Mouse (Mus musculus): ENCODE measurements around the gene Nsa2. TPM values are rescaled to one million over a fixed set of nuclear protein-coding genes. Genes with fewer than 3 reads are reported as not detected.

Nsa2 gene
- polyA plus RNA-seq, 1 experiment, result 31.1 TPM

DNA sequence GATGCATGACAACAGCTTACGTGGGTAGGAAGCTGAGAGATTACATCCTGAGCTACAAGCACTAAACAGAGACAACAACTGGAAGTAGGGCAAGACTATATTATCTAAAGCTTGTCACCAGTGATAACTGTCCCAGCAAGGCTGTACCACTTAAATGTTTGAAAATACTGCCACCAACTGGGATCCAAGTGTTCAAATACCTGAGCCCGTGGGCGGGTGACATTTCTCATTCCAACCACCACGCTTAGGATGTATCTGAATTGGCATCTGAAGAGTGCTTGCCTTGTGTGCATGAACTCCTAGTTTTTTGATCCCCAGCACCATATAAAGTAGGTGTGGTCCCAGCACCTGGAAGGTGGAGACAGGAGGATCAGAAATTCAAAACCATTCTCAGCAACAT lies 42.0 kb downstream of the Nsa2 start:
- 64% methylated on average over 4 of the region's 4 CpGs for WGBS
- no peak for DNase-seq (ENCODE audit: low read depth, low spot score)

- WGBS, result 81% methylated on average over 3 of the region's 3 CpGs
- no peak for DNase-seq (ENCODE audit: low read depth, low spot score)
These were observed 49.6 kb downstream of the Nsa2 start for GRCm38 (mm10) chr13:97088183-97088582.

GRCm38 (mm10) chr13:97087421-97087820 lies 50.3 kb downstream of the Nsa2 start:
- no peak for DNase-seq (ENCODE audit: low read depth, low spot score)
- 94% methylated on average over 6 of the region's 6 CpGs for WGBS

DNA sequence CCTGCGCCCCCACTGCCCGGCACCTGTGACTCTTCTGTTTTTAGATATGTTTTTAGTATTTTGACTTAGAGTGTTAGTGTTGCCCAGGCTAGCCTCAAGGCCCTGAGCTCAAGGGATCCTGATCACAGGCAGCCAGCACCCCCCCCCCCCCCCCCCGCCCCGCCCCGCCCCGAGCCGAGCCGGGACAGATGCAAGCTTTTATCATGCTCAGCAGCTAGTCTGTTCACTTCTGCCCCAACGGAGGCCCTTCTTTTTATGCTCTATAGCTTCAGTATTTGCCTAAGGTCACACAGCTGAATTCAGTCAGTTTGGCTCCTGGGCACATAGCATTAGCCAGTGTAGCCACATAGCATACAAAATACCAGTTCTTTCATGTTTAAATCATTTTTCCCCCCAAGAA lies 51.4 kb downstream of the Nsa2 start:
- DNase-seq (ENCODE audit: low read depth, low spot score), result no peak
- 50% methylated on average over 9 of the region's 9 CpGs for WGBS

- WGBS, result 72% methylated on average over 7 of the region's 7 CpGs
- DNase-seq (ENCODE audit: low read depth, low spot score), result no peak
These were observed 55.3 kb downstream of the Nsa2 start for GRCm38 (mm10) chr13:97082432-97082831.

DNA sequence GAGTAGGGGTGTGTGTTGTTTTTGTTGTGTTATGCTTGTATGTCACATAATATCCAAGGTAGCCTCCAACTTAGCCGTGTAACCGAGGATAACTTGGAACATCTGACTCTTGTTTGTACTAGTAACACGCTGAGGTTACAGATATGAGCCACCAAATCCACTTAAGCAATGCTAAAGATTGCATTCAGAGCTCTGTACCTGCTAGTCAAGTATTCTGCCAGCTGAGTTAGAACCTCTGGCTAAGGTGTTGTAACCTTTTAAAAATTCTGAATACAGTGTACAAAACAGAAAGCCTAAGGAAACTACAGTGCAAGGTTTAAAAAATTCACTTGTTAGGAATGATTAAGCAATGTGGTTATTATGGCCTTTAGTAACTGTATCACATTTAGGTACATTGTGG lies 57.1 kb downstream of the Nsa2 start:
- no peak for DNase-seq (ENCODE audit: low read depth, low spot score)
- WGBS, result 83% methylated on average over 3 of the region's 3 CpGs

DNA sequence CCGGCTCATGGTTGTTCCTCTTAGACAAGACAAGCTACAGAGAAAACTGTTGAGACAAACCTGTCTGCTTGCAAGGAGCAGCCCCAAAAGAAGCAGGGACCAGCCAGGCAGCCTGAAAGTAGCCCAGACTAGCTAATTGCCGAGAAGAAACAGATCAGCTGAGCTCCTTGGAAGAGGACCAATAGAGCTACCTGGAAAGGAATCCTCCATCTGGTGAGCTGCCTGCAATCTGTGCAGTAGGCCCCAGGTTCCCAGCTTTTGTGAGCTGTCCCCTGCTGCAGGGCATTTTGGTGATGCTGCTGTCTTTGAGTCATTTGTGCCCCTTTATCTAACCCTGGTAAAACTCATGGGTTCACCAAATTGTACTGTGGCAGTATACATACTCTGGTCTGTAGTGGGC lies 57.5 kb downstream of the Nsa2 start:
- DNase-seq (ENCODE audit: low read depth, low spot score), result no peak
- WGBS, result 56% methylated on average over 2 of the region's 2 CpGs

Other genes with a start within 250 kb of the Nsa2 start
- gene Gcnt4, start 213.2 kb downstream of the Nsa2 start, polyA plus RNA-seq (2012; rRNA removed), result 10.7 and 23.6 TPM in 2 replicates
- not detected in 2 replicates for gene 1700029F12Rik, start 103.6 kb downstream of the Nsa2 start, polyA plus RNA-seq (2012; rRNA removed)
- gene Fam169a, start 70.7 kb downstream of the Nsa2 start, polyA plus RNA-seq (2012; rRNA removed), result 0.04 TPM in 2 replicates
- gene Gm6169, start 38.7 kb downstream of the Nsa2 start, polyA plus RNA-seq (2012; rRNA removed), result 3.8 and 5.5 TPM in 2 replicates
- 17.2 and 23.2 TPM in 2 replicates for gene Gfm2, start within 50 bp of the Nsa2 start, polyA plus RNA-seq (2012; rRNA removed)
- 53.5 and 98.7 TPM in 2 replicates for gene Hexb, start 60.4 kb upstream of the Nsa2 start, polyA plus RNA-seq (2012; rRNA removed)
- 4.2 and 8.2 TPM in 2 replicates for gene Enc1, start 103.2 kb upstream of the Nsa2 start, polyA plus RNA-seq (2012; rRNA removed)